10 mouse cellular contexts compared by ENCODE assay signal in the genomic region with DNA sequence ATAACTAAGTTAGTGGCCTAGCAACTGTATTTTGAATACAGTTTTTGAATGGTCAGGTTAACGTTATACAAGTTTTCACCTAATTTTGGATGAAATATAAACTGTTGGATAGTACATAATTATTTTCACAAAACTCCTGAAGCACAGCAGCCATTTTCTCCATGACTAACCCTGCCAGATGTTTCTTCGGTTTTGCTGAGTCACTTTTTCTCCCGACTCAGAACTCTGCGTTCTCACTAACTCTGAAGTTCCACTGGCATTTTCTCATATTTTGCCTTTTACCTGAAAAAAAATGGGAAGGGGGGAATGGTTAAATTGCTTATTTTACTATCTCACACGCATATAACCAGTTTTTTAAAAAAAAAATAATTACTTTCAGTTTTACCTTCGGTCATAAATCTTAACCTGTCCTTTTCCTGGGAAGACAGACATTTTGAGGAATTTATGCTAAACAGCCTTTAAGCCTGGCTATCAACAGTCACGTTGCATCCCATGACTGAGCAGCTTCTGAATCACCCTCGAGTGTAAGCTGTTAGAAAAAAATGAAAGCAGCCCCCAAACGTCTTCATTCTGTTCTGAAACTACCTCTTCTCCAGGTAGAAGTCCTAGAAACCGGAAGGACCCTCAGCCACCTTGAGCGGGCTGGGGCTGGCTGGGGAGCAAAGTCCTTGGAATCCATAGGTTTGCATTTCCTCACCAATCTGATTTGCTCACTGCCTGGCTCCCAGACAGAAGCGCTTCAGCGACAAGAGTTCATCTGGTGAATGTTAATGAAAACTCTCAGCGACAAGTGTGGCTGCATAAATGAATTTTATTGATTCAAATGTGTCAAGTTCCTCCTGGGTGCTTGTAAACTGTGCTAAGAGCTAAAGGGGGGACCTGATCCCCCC. TPM values are rescaled to one million over a fixed set of nuclear protein-coding genes. Genes with fewer than 3 reads are reported as not detected.
DNase-seq lines count a peak whose midpoint lies in the region; ATAC-seq and TF ChIP-seq lines count a peak whose summit lies in the region.
"Had no signal": no experiment of that assay in that cellular context is flagged by ENCODE, and none has a peak within 500 bp of the region (broad histone marks: within the 10 kb centered on the region; RNA-seq: fewer than 3 reads in every experiment).

No protein-coding gene starts in this region.

- H3K9ac ChIP-seq in forebrain, embryonic 13.5 days = no peak overlapping the region
- H3K9ac ChIP-seq in embryonic facial prominence, embryonic 15.5 days = no peak overlapping the region
- no peak overlapping the region for H3K9ac ChIP-seq in midbrain, postnatal 0 days (replicated peaks; ENCODE audit: low read length, poor library complexity, severe bottlenecking)
- H3K9ac ChIP-seq: limb, embryonic 13.5 days had no signal

- peak overlapping the region; percentile 38 for H3K4me2 ChIP-seq in forebrain, embryonic 13.5 days
- H3K4me2 ChIP-seq in embryonic facial prominence, embryonic 15.5 days (replicated peaks) = 0 out of 2 replicates have a peak overlapping the region, but pooled peaks have one; percentile 19
- peak overlapping the region; percentile 6 for H3K4me2 ChIP-seq in midbrain, postnatal 0 days (ENCODE audit: low read depth, low read length, poor library complexity, severe bottlenecking)
- H3K4me2 ChIP-seq: limb, embryonic 13.5 days had no signal

- intact Hi-C loops in left cerebral cortex, adult 2 months (cut with DNase I) = loop anchor here (10.0 kb wide), 1 partner anchor 416 kb away; no protein-coding TSS in a partner anchor
- intact Hi-C loops in left cerebral cortex, postnatal 36 days (cut with DNase I) = no loop called here

- no peak overlapping the region for H3K4me3 ChIP-seq in forebrain, embryonic 13.5 days
- no peak overlapping the region for H3K4me3 ChIP-seq in forebrain, embryonic 10.5 days
- 0 out of 2 replicates have a peak overlapping the region, but pooled peaks have one; percentile 4 for H3K4me3 ChIP-seq in left cerebral cortex, adult 2 months
- no peak overlapping the region for H3K4me3 ChIP-seq in embryonic facial prominence, embryonic 15.5 days (replicated peaks)
- H3K4me3 ChIP-seq in midbrain, postnatal 0 days (ENCODE audit: low read depth, low read length) = no peak overlapping the region
- H3K4me3 ChIP-seq: limb, embryonic 13.5 days had no signal

- no peak for TF ChIP-seq CTCF in left cerebral cortex, adult 2 months (IDR thresholded peaks at IDR 0.05)
- TF ChIP-seq CTCF in midbrain, postnatal 0 days (IDR thresholded peaks at IDR 0.05) = no peak

- DNase-seq in forebrain, embryonic 10.5 days (ENCODE audit: extremely low spot score, low spot score) = no peak
- no peak for DNase-seq in left cerebral cortex, adult 2 months (ENCODE audit: extremely low spot score in 1 of 2, low spot score in 2 of 2)
- no peak for DNase-seq in left cerebral cortex, postnatal 36 days (ENCODE audit: low spot score in 2 of 2)
- DNase-seq in midbrain, postnatal 0 days (ENCODE audit: low spot score) = peak; percentile 14
- no peak for DNase-seq in retina, postnatal 1 day

- no peaks in the 10 kb centered on the region for H3K9me3 ChIP-seq in forebrain, embryonic 13.5 days (replicated peaks)
- no peaks in the 10 kb centered on the region for H3K9me3 ChIP-seq in forebrain, embryonic 10.5 days
- H3K9me3 ChIP-seq in embryonic facial prominence, embryonic 15.5 days (replicated peaks) = no peaks in the 10 kb centered on the region
- H3K9me3 ChIP-seq in midbrain, postnatal 0 days (ENCODE audit: low read length) = no peaks in the 10 kb centered on the region
- H3K9me3 ChIP-seq: limb, embryonic 13.5 days had no signal

- H3K4me1 ChIP-seq in forebrain, embryonic 13.5 days = peaks cover 40% of the 10 kb centered on the region
- peaks cover 46% of the 10 kb centered on the region for H3K4me1 ChIP-seq in forebrain, embryonic 10.5 days
- peaks cover 28% of the 10 kb centered on the region for H3K4me1 ChIP-seq in embryonic facial prominence, embryonic 15.5 days
- H3K4me1 ChIP-seq in midbrain, postnatal 0 days (ENCODE audit: insufficient read depth, low read length) = peaks cover 3% of the 10 kb centered on the region; the same call in 1 of the 2 replicates

- 0 out of 2 replicates have a peak, but pooled peaks cover 4% of the 10 kb centered on the region for H3K27me3 ChIP-seq in forebrain, embryonic 13.5 days
- peaks cover 51% of the 10 kb centered on the region for H3K27me3 ChIP-seq in forebrain, embryonic 10.5 days (ENCODE audit: poor library complexity, severe bottlenecking)
- H3K27me3 ChIP-seq in embryonic facial prominence, embryonic 15.5 days = no peaks in the 10 kb centered on the region
- no peaks in the 10 kb centered on the region for H3K27me3 ChIP-seq in midbrain, postnatal 0 days (ENCODE audit: insufficient read depth, low read length)

- 53% methylated on average over 14 of the region's 14 CpGs for WGBS in forebrain, embryonic 13.5 days
- WGBS in forebrain, embryonic 10.5 days = 62% methylated on average over 14 of the region's 14 CpGs
- WGBS in embryonic facial prominence, embryonic 15.5 days = 40% methylated on average over 14 of the region's 14 CpGs
- 38% methylated on average over 14 of the region's 14 CpGs for WGBS in midbrain, postnatal 0 days

- ATAC-seq in forebrain, embryonic 13.5 days = 0 out of 2 replicates have a peak, but pooled peaks have one; percentile 1
- ATAC-seq in embryonic facial prominence, embryonic 15.5 days (ENCODE audit: insufficient number of reproducible peaks, low FRiP score, low TSS enrichment, low read depth) = no peak
- ATAC-seq in midbrain, postnatal 0 days (ENCODE audit: low FRiP score) = no peak
- ATAC-seq in megakaryocyte-erythroid progenitor cell, adult 5-6 weeks (replicated peaks; ENCODE audit: low FRiP score, low TSS enrichment, poor library complexity, severe bottlenecking) = no peak

- no peak overlapping the region for H3K27ac ChIP-seq in forebrain, embryonic 13.5 days
- H3K27ac ChIP-seq in forebrain, embryonic 10.5 days = no peak overlapping the region
- H3K27ac ChIP-seq in left cerebral cortex, adult 2 months = peak overlapping the region; percentile 88
- no peak overlapping the region for H3K27ac ChIP-seq in embryonic facial prominence, embryonic 15.5 days (replicated peaks)
- H3K27ac ChIP-seq in midbrain, postnatal 0 days (ENCODE audit: low read depth, low read length) = no peak overlapping the region
- H3K27ac ChIP-seq: limb, embryonic 13.5 days had no signal

- H3K36me3 ChIP-seq in forebrain, embryonic 13.5 days (ENCODE audit: poor library complexity, severe bottlenecking) = no peaks in the 10 kb centered on the region
- no peaks in the 10 kb centered on the region for H3K36me3 ChIP-seq in forebrain, embryonic 10.5 days (replicated peaks)
- no peaks in the 10 kb centered on the region for H3K36me3 ChIP-seq in embryonic facial prominence, embryonic 15.5 days
- no peaks in the 10 kb centered on the region for H3K36me3 ChIP-seq in midbrain, postnatal 0 days (ENCODE audit: insufficient read depth, low read length)
- H3K36me3 ChIP-seq: limb, embryonic 13.5 days had no signal

RNA-seq across cellular contexts. Expression of a gene that starts 2.3 kb away (rescaled TPM):
- polyA plus RNA-seq in forebrain, embryonic 13.5 days (2015; fragmentation: Nextera tagmentation; extraction: Ambion mirVana) = 6.6 and 8.4 TPM in 2 replicates
- 8.2 and 9.8 TPM in 2 replicates for polyA plus RNA-seq in forebrain, embryonic 10.5 days (2016; fragmentation: Nextera tagmentation; extraction: Ambion mirVana)
- 10 to 100 TPM; 49.4 to 61.8 TPM for total RNA-seq in left cerebral cortex, adult 2 months (2021)
- total RNA-seq in left cerebral cortex, postnatal 36 days (2021) = 10 to 100 TPM; 46.1 to 50.9 TPM
- 27.8 and 49.3 TPM in 2 replicates for polyA plus RNA-seq in embryonic facial prominence, embryonic 15.5 days (2015; fragmentation: Nextera tagmentation; extraction: Ambion mirVana)
- total RNA-seq in midbrain, postnatal 0 days (2014; rRNA removed) = 12.6 and 15.6 TPM in 2 replicates
- polyA plus RNA-seq in midbrain, postnatal 0 days (2015; fragmentation: Nextera tagmentation; extraction: Ambion mirVana) = 16.5 and 16.7 TPM in 2 replicates
- total RNA-seq in megakaryocyte-erythroid progenitor cell, adult 5-6 weeks (2014; fragmentation: Nextera tagmentation) = not detected in 2 replicates
- not detected in 2 replicates for total RNA-seq in megakaryocyte-erythroid progenitor cell, adult 5-6 weeks (2017)

RNA-seq across cellular contexts. Expression of a gene that starts 50.5 kb away (rescaled TPM):
- not detected in 2 replicates for polyA plus RNA-seq in forebrain, embryonic 13.5 days (2015; fragmentation: Nextera tagmentation; extraction: Ambion mirVana)
- not detected in 2 replicates for polyA plus RNA-seq in forebrain, embryonic 10.5 days (2016; fragmentation: Nextera tagmentation; extraction: Ambion mirVana)
- not detected for total RNA-seq in left cerebral cortex, adult 2 months (2021)
- not detected for total RNA-seq in left cerebral cortex, postnatal 36 days (2021)
- polyA plus RNA-seq in embryonic facial prominence, embryonic 15.5 days (2015; fragmentation: Nextera tagmentation; extraction: Ambion mirVana) = not detected in 2 replicates
- total RNA-seq in midbrain, postnatal 0 days (2014; rRNA removed) = not detected in 2 replicates
- not detected in 2 replicates for polyA plus RNA-seq in midbrain, postnatal 0 days (2015; fragmentation: Nextera tagmentation; extraction: Ambion mirVana)
- total RNA-seq in megakaryocyte-erythroid progenitor cell, adult 5-6 weeks (2014; fragmentation: Nextera tagmentation) = not detected in 2 replicates
- total RNA-seq in megakaryocyte-erythroid progenitor cell, adult 5-6 weeks (2017) = not detected in 2 replicates
- polyA plus RNA-seq: embryonic facial prominence, embryonic 14.5 days; limb, embryonic 13.5 days had no signal

Comparison
In these comparisons a context has a peak if more than half of its experiments do, and no peak if none do; other contexts are left out.
1. RNA of a gene that starts 2.3 kb away (total RNA-seq): 49.4 to 61.8 TPM in left cerebral cortex, adult 2 months, 46.1 to 50.9 TPM in left cerebral cortex, postnatal 36 days and 12.6 to 15.6 TPM in midbrain, postnatal 0 days; not detected in megakaryocyte-erythroid progenitor cell, adult 5-6 weeks; every median in the first group is over 10 times any median in the second.
2. Peak in every context shown above with its lines, with median percentiles within 50 percentile points of each other: H3K4me2 ChIP-seq.